ENCODE assay signal across 19 mouse cellular contexts in genomic region chr14:80789131-80789530, GRCm38 (mm10).
A peak's percentile ranks its signal among the peaks of the same experiment; 100 is the strongest.
DNase-seq lines count a peak whose midpoint lies in the region; ATAC-seq lines count a peak whose summit lies in the region.
"Had no signal": no experiment of that assay in that cellular context is flagged by ENCODE, and none has a peak within 500 bp of the region (broad histone marks: within the 10 kb centered on the region; RNA-seq: fewer than 3 reads in every experiment).

No protein-coding gene starts in this region.

- peak; percentile 70 for ATAC-seq in frontal cortex, adult (ENCODE audit: low TSS enrichment)
- ATAC-seq: activated CD4-positive, CD25-positive, alpha-beta regulatory T cell, adult 4 months; forebrain, embryonic 13.5 days; forebrain, embryonic 16.5 days had no signal

- no peak for DNase-seq in frontal cortex, postnatal 14 days (ENCODE audit: low spot score in 2 of 2)
- DNase-seq in layer of hippocampus, adult 9-11 months = peak; percentile 9
- no peak for DNase-seq in layer of hippocampus, postnatal 10 days (ENCODE audit: low spot score in 2 of 2)
- peak; percentile 9 to 63 for DNase-seq in left cerebral cortex, postnatal 25 days (ENCODE audit: low spot score in 2 of 2)
- no peak for DNase-seq in left cerebral cortex, postnatal 4 days
- DNase-seq in brain, adult 2 months (ENCODE audit: low read depth, low spot score) = peak; percentile 50
- no peak for DNase-seq in heart, postnatal 10 days
- DNase-seq: adrenal gland, adult 8-10 months; adrenal gland, postnatal 25 days; cerebellum, adult 18-20 months; cerebellum, adult 9-10 months; cerebellum, postnatal 14 days; gastrocnemius, postnatal 10 days; gastrocnemius, postnatal 36 days; heart, adult 2 months had no signal

- intact Hi-C loops in left cerebral cortex, postnatal 25 days (cut with DNase I) = no loop called here
- intact Hi-C loops in left cerebral cortex, postnatal 4 days (cut with DNase I) = no loop called here
- intact Hi-C loops in heart, postnatal 10 days (cut with DNase I) = no loop called here

Comparison
In these comparisons a context has a peak if more than half of its experiments do, and no peak if none do; other contexts are left out.
1. DNase-seq: peak in layer of hippocampus, adult 9-11 months (single experiment), left cerebral cortex, postnatal 25 days (2 of 2) and brain, adult 2 months (single experiment); none in frontal cortex, postnatal 14 days (0 of 2), layer of hippocampus, postnatal 10 days (0 of 2), left cerebral cortex, postnatal 4 days (single experiment) and heart, postnatal 10 days (0 of 2).